Mouse (Mus musculus): ENCODE results near the gene Crot. TPM values are rescaled to one million over a fixed set of nuclear protein-coding genes. Genes with fewer than 3 reads are reported as not detected.
"Not testable (repeated sequence)": the region's sequence is repeated elsewhere in the genome, so short reads cannot be mapped to it uniquely, and the experiment has no call there.

The Crot gene
- polyA plus RNA-seq, 1 experiment from 2014 or later: 19.6 TPM

- Histone ChIP-seq H3K4me1 (replicated peaks; ENCODE audit: control insufficient read depth, insufficient read depth, low read length) (no peaks in the 10 kb centered on the region), H3K36me3 (ENCODE audit: control insufficient read depth, insufficient read depth) (peaks cover 17% of the 10 kb centered on the region), H3K4me3 (replicated peaks; ENCODE audit: low read length) (no peak overlapping the region), H3K4me2 (ENCODE audit: low read length) (no peak overlapping the region), H3K27ac (ENCODE audit: low read length) (no peak overlapping the region), H3K9me3 (ENCODE audit: control insufficient read depth, low read length) (no peaks in the 10 kb centered on the region), H3K9ac (replicated peaks; ENCODE audit: low read depth, low read length) (no peak overlapping the region), H3K27me3 (replicated peaks; ENCODE audit: control insufficient read depth, insufficient read depth, low read length) (no peaks in the 10 kb centered on the region)
- no peak for ATAC-seq
- WGBS: 59% methylated on average over 7 of the region's 7 CpGs
Observed at GRCm38 (mm10) chr5:8972355-8972754, 24.8 kb downstream of the Crot start.

- ATAC-seq: no peak
Observed at GRCm38 (mm10) chr5:8970694-8971093, 26.4 kb downstream of the Crot start.

GRCm38 (mm10) chr5:8964487-8964886 is 32.6 kb downstream of the Crot start:
- no peak for ATAC-seq
- no peak overlapping the region for H3K4me2 ChIP-seq (ENCODE audit: low read length)
- H3K4me1 ChIP-seq (replicated peaks; ENCODE audit: control insufficient read depth, insufficient read depth, low read length): no peaks in the 10 kb centered on the region
- WGBS: 96% methylated on average over 5 of the region's 5 CpGs
- no peak overlapping the region for H3K9ac ChIP-seq (replicated peaks; ENCODE audit: low read depth, low read length)
- H3K27me3 ChIP-seq (replicated peaks; ENCODE audit: control insufficient read depth, insufficient read depth, low read length): no peaks in the 10 kb centered on the region
- H3K4me3 ChIP-seq (replicated peaks; ENCODE audit: low read length): no peak overlapping the region
- peaks cover 13% of the 10 kb centered on the region for H3K36me3 ChIP-seq (ENCODE audit: control insufficient read depth, insufficient read depth)
- no peak overlapping the region for H3K27ac ChIP-seq (ENCODE audit: low read length)
- no peaks in the 10 kb centered on the region for H3K9me3 ChIP-seq (ENCODE audit: control insufficient read depth, low read length)

More at GRCm38 (mm10) chr5:8970694-8971093, 26.4 kb downstream of the Crot start:
- Histone ChIP-seq H3K36me3 (ENCODE audit: control insufficient read depth, insufficient read depth) (peaks cover 19% of the 10 kb centered on the region), H3K4me2 (ENCODE audit: low read length) (no peak overlapping the region), H3K27me3 (replicated peaks; ENCODE audit: control insufficient read depth, insufficient read depth, low read length) (no peaks in the 10 kb centered on the region), H3K4me3 (replicated peaks; ENCODE audit: low read length) (no peak overlapping the region), H3K9ac (replicated peaks; ENCODE audit: low read depth, low read length) (no peak overlapping the region), H3K27ac (ENCODE audit: low read length) (no peak overlapping the region), H3K9me3 (ENCODE audit: control insufficient read depth, low read length) (no peaks in the 10 kb centered on the region), H3K4me1 (replicated peaks; ENCODE audit: control insufficient read depth, insufficient read depth, low read length) (no peaks in the 10 kb centered on the region)
- 95% methylated on average over 2 of the region's 2 CpGs for WGBS

GRCm38 (mm10) chr5:8960534-8960933 is 36.6 kb downstream of the Crot start:
- Histone ChIP-seq H3K27ac (ENCODE audit: low read length) (no peak overlapping the region), H3K27me3 (replicated peaks; ENCODE audit: control insufficient read depth, insufficient read depth, low read length) (no peaks in the 10 kb centered on the region), H3K4me2 (ENCODE audit: low read length) (no peak overlapping the region), H3K9ac (replicated peaks; ENCODE audit: low read depth, low read length) (no peak overlapping the region), H3K36me3 (ENCODE audit: control insufficient read depth, insufficient read depth) (peaks cover 4% of the 10 kb centered on the region; the same call in 1 of the 2 replicates), H3K4me3 (replicated peaks; ENCODE audit: low read length) (no peak overlapping the region), H3K9me3 (ENCODE audit: control insufficient read depth, low read length) (no peaks in the 10 kb centered on the region), H3K4me1 (replicated peaks; ENCODE audit: control insufficient read depth, insufficient read depth, low read length) (no peaks in the 10 kb centered on the region)
- 86% methylated on average over 4 of the region's 4 CpGs for WGBS
- ATAC-seq: no peak

- Histone ChIP-seq H3K9ac (replicated peaks; ENCODE audit: low read depth, low read length) (no peak overlapping the region), H3K4me2 (ENCODE audit: low read length) (no peak overlapping the region), H3K4me1 (replicated peaks; ENCODE audit: control insufficient read depth, insufficient read depth, low read length) (no peaks in the 10 kb centered on the region), H3K27ac (ENCODE audit: low read length) (no peak overlapping the region), H3K36me3 (ENCODE audit: control insufficient read depth, insufficient read depth) (no peaks in the 10 kb centered on the region), H3K4me3 (replicated peaks; ENCODE audit: low read length) (no peak overlapping the region), H3K9me3 (ENCODE audit: control insufficient read depth, low read length) (no peaks in the 10 kb centered on the region), H3K27me3 (replicated peaks; ENCODE audit: control insufficient read depth, insufficient read depth, low read length) (no peaks in the 10 kb centered on the region)
- ATAC-seq: no peak
- WGBS: 95% methylated on average over 3 of the region's 3 CpGs
Observed at GRCm38 (mm10) chr5:8955544-8955943, 41.6 kb downstream of the Crot start.

GRCm38 (mm10) chr5:8953660-8954059 is 43.5 kb downstream of the Crot start:
- Histone ChIP-seq H3K9me3 (ENCODE audit: control insufficient read depth, low read length) (no peaks in the 10 kb centered on the region), H3K9ac (replicated peaks; ENCODE audit: low read depth, low read length) (no peak overlapping the region), H3K4me2 (ENCODE audit: low read length) (no peak overlapping the region), H3K27me3 (replicated peaks; ENCODE audit: control insufficient read depth, insufficient read depth, low read length) (no peaks in the 10 kb centered on the region), H3K36me3 (ENCODE audit: control insufficient read depth, insufficient read depth) (no peaks in the 10 kb centered on the region), H3K4me1 (replicated peaks; ENCODE audit: control insufficient read depth, insufficient read depth, low read length) (no peaks in the 10 kb centered on the region), H3K4me3 (replicated peaks; ENCODE audit: low read length) (no peak overlapping the region), H3K27ac (ENCODE audit: low read length) (no peak overlapping the region)
- ATAC-seq: no peak
- WGBS: 98% methylated on average over 2 of the region's 2 CpGs

GRCm38 (mm10) chr5:8947423-8948110 is 49.6 kb downstream of the Crot start:
- ATAC-seq: no peak
- H3K4me1 ChIP-seq (replicated peaks; ENCODE audit: control insufficient read depth, insufficient read depth, low read length): no peaks in the 10 kb centered on the region
- H3K4me3 ChIP-seq (replicated peaks; ENCODE audit: low read length): no peak overlapping the region
- no peak overlapping the region for H3K4me2 ChIP-seq (ENCODE audit: low read length)
- H3K9ac ChIP-seq (replicated peaks; ENCODE audit: low read depth, low read length): no peak overlapping the region
- no peak overlapping the region for H3K27ac ChIP-seq (ENCODE audit: low read length)
- H3K27me3 ChIP-seq (replicated peaks; ENCODE audit: control insufficient read depth, insufficient read depth, low read length): no peaks in the 10 kb centered on the region
- H3K36me3 ChIP-seq (ENCODE audit: control insufficient read depth, insufficient read depth): no peaks in the 10 kb centered on the region
- no peaks in the 10 kb centered on the region for H3K9me3 ChIP-seq (ENCODE audit: control insufficient read depth, low read length)
- whole genome bisulfite sequencing: 71% methylated on average over 4 of the region's 4 CpGs

- H3K4me1 ChIP-seq (replicated peaks; ENCODE audit: control insufficient read depth, insufficient read depth, low read length): no peaks in the 10 kb centered on the region
- WGBS: 78% methylated on average over 3 of the region's 3 CpGs
- no peaks in the 10 kb centered on the region for H3K9me3 ChIP-seq (ENCODE audit: control insufficient read depth, low read length)
- H3K27ac ChIP-seq (ENCODE audit: low read length): no peak overlapping the region
- ATAC-seq: no peak
- no peak overlapping the region for H3K4me2 ChIP-seq (ENCODE audit: low read length)
- no peaks in the 10 kb centered on the region for H3K27me3 ChIP-seq (replicated peaks; ENCODE audit: control insufficient read depth, insufficient read depth, low read length)
- no peak overlapping the region for H3K9ac ChIP-seq (replicated peaks; ENCODE audit: low read depth, low read length)
- H3K36me3 ChIP-seq (ENCODE audit: control insufficient read depth, insufficient read depth): no peaks in the 10 kb centered on the region
- H3K4me3 ChIP-seq (replicated peaks; ENCODE audit: low read length): no peak overlapping the region
Observed at GRCm38 (mm10) chr5:8943836-8944235, 53.3 kb downstream of the Crot start.

GRCm38 (mm10) chr5:8941266-8941665 is 55.9 kb downstream of the Crot start:
- H3K4me2 ChIP-seq (ENCODE audit: low read length); H3K27me3 ChIP-seq (replicated peaks; ENCODE audit: control insufficient read depth, insufficient read depth, low read length); H3K36me3 ChIP-seq (ENCODE audit: control insufficient read depth, insufficient read depth); H3K9ac ChIP-seq (replicated peaks; ENCODE audit: low read depth, low read length); H3K27ac ChIP-seq (ENCODE audit: low read length); H3K4me1 ChIP-seq (replicated peaks; ENCODE audit: control insufficient read depth, insufficient read depth, low read length); H3K4me3 ChIP-seq (replicated peaks; ENCODE audit: low read length); H3K9me3 ChIP-seq (ENCODE audit: control insufficient read depth, low read length); ATAC-seq: not testable (repeated sequence)
- WGBS: no CpG with 5 or more reads among the region's 1 CpGs

GRCm38 (mm10) chr5:8937965-8938364 is 59.2 kb downstream of the Crot start:
- no peaks in the 10 kb centered on the region for H3K27me3 ChIP-seq (replicated peaks; ENCODE audit: control insufficient read depth, insufficient read depth, low read length)
- H3K4me3 ChIP-seq (replicated peaks; ENCODE audit: low read length): no peak overlapping the region
- WGBS: 81% methylated on average over 7 of the region's 7 CpGs
- no peak overlapping the region for H3K9ac ChIP-seq (replicated peaks; ENCODE audit: low read depth, low read length)
- no peak overlapping the region for H3K27ac ChIP-seq (ENCODE audit: low read length)
- H3K4me1 ChIP-seq (replicated peaks; ENCODE audit: control insufficient read depth, insufficient read depth, low read length): no peaks in the 10 kb centered on the region
- H3K9me3 ChIP-seq (ENCODE audit: control insufficient read depth, low read length): no peaks in the 10 kb centered on the region
- H3K4me2 ChIP-seq (ENCODE audit: low read length): no peak overlapping the region
- no peaks in the 10 kb centered on the region for H3K36me3 ChIP-seq (ENCODE audit: control insufficient read depth, insufficient read depth)
- no peak for ATAC-seq
